Mouse (Mus musculus): Measurements from ENCODE around the gene Mtx3.
"Not testable (repeated sequence)": the region's sequence is repeated elsewhere in the genome, so short reads cannot be mapped to it uniquely, and the experiment has no call there.

Mtx3 gene

DNA sequence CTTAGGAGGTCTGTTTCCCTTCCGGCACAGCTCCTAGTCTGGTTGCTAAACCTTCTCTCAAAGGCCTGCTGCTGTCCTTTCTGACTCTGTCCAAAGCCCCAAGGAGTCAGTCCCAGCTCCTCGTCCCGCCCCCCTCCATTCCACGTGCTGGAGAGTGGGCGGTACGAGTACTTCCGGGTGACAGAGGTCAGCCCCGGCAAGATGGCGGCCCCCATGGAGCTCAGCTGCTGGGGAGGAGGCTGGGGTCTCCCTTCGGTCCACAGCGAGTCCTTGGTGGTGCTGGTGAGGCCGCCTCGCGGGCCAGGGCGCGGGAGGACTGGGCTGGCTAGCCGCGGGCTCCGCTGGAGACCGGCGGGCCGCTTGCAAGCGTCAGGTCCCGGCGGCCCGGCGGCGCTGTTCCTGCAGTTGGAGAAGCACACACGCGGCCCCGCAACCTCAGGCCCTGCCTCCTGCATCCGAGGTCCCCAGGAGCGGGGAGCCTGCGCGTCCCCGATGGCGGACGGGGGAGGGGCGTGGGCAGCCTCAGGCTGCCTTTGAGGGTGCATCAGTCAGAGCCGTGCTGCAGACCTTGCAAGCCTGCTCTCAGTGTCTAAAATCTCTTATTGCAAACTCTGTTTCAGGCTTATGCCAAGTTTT is at the start of gene Mtx3:
Gene Mtx3 (plus strand): TSS at position 175 of the 636 bp plus-strand sequence.
- peak; percentile 74 to 78 for DNase-seq (ENCODE audit: low spot score in 2 of 2)

DNA sequence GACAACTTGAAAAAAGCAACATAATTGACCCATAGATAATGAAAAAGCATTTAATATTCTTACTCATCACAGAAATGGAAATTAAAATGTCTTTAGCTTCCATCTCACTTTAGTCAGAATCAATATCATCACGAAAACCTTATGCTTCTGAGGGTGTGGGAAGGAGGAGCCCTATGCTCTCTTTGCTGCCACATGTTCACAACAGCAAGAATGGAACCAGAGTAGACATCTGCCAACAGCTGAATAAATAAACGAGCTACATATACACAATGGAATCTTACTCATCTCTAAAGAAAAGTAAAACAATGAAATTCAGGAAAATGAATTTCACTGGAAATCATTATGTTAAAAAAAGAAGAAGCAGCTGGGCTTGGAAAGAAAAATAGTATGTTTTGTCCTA is 45.7 kb upstream of the Mtx3 start:
- DNase-seq (ENCODE audit: low spot score in 2 of 2), result no peak

DNA sequence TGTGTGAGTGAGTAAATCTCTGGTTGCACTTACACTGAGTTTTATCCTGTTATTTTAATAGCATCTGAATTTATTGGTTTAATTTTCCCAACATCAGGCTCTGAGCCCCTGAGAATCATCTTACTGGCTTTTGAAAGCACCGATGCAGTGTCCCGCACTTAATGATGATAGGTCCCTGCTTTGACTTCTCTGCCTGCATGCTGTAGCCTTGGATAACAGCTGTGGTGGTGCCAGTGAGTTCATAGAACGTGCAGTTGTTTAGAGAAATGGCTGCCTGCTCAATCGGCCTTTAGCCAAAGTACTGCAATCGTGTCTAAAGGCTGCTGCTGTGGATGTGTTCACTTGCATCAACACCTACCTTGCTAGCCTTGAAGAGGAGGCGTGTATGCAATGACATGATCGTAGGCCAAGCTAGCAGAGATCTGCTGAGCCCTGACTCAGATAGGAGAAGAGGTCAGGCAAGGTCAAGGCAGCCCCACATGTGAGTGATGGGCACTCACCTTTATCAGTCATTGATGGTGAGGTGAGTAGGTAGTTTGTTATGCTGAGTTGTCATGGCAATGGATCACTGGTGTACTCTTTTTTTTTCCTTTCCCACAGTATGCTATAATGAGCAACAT is 45.1 kb upstream of the Mtx3 start:
- DNase-seq (ENCODE audit: low spot score in 2 of 2), result no peak

DNA sequence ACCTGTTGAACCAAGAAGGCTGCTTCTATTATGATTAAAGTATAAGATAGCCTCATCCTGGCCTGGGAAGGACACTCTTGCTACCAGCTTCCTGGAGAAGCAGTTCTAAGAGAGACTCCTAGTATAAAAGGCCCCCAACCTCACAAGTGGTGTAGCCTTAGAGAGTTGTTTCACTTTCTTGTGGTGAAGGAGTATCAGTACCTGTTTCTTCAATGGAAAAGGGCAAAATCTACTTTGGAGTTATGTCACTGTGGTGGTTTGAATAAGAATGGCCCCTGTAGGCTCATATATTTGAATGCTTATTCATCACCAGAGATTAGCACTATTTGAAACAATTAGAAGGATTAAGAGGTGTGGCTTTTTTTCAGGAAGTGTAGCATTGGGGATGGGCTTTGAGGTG is 37.8 kb upstream of the Mtx3 start:
- DNase-seq (ENCODE audit: low spot score in 2 of 2), result no peak

DNA sequence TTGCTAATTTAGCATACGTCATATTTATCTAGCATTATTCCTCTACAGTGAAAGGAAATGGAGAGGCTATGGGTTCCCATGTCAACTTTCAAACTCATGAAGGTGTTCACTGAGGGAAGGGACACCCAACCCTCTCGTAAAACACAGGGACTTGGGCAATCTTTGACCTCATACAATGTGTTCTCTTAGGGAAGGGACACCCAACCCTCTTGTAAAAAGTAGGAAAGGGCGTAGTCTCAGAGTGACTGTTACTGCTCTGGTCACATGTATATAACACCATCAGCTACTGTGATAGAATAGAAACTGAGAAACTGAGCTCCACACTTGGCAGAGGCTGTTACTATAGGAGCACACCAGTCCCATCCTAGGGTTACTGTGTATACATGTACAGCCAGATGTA is 36.7 kb upstream of the Mtx3 start:
- no peak for DNase-seq (ENCODE audit: low spot score in 2 of 2)

DNA sequence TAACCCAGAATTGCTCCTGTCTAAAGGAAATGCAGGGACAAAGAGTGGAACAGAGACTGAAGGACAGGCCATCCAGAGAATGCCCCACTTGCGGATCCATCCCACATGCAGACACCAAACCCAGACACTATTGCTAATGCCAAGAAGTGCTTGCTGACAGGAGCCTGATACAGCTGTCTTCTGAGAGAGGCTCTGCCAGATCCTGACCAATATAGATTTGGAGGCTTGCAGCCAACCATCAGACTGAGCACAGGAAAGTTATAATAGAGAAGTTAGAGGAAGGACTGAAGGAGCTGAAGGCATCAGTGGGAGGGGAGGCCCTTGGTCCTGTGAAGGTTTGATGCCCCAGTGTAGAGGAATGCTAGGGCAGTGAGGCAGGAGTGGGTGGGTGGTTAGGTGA is 34.0 kb upstream of the Mtx3 start:
- not testable (repeated sequence) for DNase-seq (ENCODE audit: low spot score in 2 of 2)

DNA sequence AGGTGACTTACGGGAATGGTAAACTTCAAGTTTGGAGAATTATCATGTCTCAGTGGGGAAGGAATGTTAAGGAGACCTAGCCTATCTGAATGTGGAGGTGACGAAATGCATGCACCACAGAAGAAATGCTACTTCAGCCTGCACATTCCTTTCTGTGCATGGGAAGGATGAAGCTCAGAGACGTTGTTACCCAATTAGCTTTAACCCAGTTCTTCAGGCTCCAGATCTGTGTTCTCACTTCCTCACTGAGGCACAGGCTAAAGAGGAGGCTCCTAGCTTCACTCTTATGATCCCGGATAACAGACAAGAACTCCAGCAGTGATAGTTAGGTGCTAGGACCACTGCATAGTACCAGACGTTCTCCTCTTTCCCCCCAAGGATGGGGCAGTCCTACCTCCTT is 28.2 kb upstream of the Mtx3 start:
- no peak for DNase-seq (ENCODE audit: low spot score in 2 of 2)

DNA sequence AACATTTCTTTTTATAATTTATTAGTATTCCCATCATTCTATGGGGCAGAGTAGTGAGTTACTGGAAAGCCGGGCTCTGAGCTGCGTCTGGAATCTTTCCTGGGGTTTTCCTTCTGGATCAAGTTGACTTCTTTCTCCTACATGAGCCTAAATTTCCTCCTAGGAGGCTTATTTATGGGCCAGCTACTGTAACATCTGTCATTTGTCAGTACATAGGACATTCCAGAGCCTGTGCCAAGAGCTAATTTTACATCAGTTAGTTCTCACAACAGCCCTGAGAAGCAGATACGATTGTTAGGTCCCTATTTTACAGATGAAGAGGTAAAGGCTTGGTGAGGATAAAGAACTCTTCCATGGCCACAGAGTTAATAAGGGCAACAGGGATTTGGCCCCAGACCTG is 27.2 kb upstream of the Mtx3 start:
- no peak for DNase-seq (ENCODE audit: low spot score in 2 of 2)

DNA sequence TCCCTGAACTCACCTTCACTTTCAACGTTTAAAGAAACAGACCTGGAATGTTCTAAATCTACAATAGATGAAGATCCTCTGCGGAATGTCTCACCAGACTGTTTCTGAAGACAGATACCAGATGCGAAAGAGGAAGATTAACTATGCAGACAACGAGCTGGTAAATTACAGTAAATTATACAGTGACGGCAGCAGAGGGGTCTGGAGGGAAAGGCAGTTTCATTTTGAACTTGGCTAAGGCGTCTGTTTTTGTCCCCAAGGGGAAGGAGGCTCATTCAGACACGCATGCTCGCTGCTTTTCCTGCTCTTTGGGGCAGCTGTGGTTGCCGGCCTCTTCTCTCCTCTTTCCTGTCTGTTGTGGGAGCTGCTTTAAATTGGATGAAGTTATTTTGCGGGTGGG is 15.7 kb upstream of the Mtx3 start:
- no peak for DNase-seq (ENCODE audit: low spot score in 2 of 2)

DNA sequence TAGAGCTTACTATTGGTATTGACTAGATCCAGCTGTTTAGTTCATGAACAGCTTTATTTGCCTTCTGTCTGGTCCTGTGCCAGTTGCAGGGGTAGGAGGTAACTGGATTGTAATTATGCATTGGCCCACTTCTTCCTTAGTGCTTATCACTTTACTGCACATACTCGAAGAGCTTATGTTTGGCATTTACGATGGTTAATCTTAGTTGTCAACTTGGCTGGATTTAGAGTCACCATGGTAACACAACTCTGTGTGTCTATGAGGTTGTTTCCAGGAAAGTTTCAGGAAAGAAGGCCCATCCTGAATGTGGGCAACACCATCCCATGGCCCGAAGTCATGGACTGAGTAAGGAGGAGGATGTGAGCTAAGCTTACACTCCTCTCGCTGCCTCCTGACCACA is 11.4 kb upstream of the Mtx3 start:
- DNase-seq (ENCODE audit: low spot score in 2 of 2), result no peak

DNA sequence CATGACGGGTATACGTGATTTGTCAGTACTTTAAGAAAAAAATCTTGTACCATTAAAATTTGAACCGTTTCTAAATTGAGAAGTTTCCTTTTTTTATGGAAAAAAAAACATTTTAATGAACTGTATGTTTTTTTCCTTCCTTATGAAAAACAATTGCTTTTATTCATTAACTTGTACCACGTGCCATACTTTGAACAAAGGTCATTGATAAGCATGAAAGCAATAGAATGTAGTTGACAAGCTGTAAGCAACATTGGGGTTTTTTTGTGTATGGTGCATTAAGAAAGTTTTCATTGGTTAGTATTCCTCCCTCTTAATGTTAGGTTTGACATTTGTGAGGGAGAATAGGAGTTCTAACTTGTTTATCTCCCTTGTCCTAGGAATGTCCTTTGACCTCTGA is 1.9 kb downstream of the Mtx3 start:
- no peak for DNase-seq (ENCODE audit: low spot score in 2 of 2)

DNA sequence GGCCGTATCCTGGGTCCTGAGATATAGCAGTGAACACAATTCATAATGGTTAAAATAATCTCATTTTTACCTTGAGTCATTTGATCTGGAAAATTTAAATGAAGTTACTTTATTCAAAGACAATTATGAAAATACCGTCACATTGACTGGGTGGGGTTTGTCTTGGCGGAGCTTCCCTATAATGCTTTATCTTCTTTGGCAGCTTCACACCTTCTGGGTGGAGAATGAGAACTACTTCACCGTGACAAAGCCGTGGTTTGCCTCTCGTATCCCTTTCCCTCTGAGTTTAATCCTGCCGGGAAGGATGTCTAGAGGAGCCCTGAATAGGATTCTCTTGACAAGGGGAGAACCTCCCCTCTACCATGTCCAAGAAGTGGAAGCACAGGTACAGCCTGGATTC is 2.8 kb downstream of the Mtx3 start:
- DNase-seq (ENCODE audit: low spot score in 2 of 2), result no peak

DNA sequence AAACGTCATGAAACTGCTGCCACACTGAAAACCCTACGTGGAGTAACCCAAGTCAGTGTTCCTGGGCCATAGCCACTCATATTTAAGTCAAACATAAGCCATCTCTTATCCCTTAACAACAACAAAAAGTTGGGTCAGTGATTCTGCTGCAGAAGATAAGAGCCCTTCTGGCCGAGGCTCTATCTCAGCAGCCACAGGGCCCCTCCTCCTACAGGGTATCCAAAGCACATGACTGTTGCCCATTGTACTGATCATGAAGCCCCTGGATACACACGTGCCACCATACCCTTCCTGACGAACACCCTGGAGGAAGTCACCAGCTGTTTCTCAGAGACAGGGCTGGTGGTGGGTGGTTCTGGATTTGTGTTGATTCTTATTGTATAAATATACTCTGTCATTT is 3.4 kb downstream of the Mtx3 start:
- no peak for DNase-seq (ENCODE audit: low spot score in 2 of 2)

DNA sequence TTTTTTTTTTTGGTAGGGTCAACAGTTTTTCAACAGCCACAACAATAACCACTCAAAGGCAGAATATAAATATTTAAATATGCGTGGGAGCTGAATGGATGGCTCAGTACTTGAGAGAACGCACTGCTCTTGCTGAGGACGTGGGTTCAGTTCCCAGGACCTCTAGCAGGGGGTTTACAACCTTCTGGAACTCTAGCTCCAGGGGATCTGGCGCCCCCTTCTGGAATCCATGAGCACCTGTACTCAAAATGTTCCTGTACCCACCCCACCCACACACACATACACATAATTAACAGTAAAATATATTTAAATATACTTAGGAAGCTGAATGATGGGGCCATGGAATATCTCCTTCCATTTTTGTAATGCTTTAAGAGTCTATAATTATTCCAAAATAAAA is 11.3 kb downstream of the Mtx3 start:
- DNase-seq (ENCODE audit: low spot score in 2 of 2), result no peak

DNA sequence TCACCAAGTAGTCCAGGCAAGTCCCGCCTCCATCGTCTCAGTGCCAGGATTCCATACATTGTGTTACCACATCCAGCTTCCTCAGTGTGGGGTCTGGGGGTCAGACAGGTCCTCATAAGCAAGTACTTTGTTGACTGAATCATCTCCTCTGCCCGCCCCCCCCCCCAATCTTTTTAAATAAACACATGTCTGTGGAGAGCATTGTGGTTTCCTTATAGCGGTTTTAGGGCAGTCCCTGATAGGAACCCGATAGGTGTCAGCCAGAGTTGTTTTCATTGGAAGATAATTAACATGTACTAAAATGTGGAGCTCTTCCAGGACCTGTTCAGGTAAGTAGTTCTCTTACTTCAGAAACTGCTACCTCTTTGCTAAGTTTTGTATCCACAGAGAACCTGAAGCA is 14.2 kb downstream of the Mtx3 start:
- DNase-seq (ENCODE audit: low spot score in 2 of 2), result no peak

DNA sequence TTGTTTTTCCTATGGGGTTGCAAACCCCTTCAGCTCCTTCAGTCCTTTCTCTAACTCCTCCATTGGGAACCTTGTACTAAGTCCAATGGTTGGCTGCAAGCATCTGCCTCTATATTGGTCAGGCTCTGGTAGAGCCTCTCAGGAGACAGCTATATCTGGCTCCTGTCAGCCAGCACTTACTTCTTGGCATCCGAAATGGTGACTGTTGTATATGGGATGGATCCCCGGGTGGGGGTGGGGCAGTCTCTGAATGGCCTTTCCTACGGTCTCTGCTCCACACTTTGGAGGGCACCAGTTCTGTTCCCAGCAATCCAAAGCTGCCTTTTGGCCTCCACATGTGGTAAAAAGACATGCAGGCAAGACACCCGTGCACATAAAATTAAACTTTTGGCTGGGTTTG is 15.4 kb downstream of the Mtx3 start:
- DNase-seq (ENCODE audit: low spot score in 2 of 2), result no peak

DNA sequence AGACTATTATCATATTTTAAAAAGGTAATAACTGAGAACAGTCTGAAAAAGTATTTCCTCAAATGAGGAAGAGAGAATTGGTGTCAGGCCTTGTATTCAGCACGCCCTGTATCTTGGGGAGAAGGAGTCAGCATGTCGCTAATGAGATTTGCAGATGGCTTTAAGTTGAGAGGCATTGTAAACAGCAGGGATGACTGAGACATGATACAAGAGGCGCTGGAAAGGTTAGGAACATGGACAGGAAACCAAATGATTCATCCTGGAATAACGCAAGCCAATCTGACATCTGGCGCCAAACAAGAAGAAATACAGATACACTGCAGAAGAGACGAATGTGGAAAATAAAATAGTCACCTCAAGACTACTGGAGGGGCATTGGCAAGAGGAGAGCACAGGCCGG is 20.8 kb downstream of the Mtx3 start:
- no peak for DNase-seq (ENCODE audit: low spot score in 2 of 2)

DNA sequence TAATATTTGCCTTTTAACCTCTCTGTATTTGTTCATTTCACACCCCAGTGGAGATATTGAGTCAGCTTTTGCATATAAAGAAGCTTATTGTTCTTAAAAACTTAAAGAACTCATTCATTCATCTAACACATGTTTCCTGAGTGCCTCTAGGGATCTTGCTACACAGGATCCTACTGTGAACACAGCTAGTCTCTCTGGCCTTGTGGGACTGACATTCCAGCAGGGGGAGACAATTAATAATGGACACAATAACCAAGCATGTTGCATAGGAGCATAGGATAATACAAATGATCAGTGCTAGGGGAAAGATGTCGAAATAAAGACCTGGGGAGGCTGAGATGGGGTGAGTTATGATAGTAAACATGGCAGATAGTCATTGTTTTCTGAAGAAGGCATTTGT is 22.1 kb downstream of the Mtx3 start:
- no peak for DNase-seq (ENCODE audit: low spot score in 2 of 2)

DNA sequence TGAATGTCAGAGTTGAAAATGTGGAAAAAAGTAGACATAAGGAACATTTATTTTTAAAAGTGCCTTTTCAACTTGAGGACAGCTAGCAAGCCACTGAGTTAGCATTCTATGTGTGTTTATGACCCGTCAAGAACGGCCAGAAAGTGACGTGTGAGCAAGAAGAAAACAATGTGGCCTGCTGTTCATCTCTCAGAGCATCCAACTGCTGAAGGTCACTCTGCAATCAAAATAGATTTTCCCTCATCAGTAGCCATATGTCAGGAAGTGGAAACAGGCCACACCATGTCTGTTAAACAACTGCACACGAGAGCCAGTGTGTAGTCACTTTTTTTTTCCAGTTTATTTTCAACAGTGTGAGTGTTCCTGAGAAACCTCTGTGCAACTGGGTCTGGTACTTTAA is 35.0 kb downstream of the Mtx3 start:
- no peak for DNase-seq (ENCODE audit: low spot score in 2 of 2)

DNA sequence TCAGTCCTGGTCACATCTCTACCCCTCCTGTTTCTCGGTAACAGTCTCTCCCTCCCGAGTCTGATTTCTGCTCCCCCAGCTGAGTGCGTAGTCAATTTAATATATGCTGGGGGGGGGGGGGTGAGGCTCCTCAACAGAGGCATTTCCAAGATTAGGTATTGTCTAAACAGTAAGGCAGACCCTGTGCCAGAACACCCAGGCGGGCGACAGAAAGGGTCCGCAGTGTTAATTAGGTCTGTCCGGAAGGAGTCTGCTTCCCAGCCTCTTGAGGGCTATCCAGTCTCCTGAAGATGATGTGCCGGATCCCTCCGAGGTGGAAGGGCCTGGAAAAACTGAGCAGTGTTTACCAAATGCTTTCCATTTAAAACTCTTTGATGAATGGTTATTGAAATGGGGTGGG is 35.4 kb downstream of the Mtx3 start:
- no peak for DNase-seq (ENCODE audit: low spot score in 2 of 2)

DNA sequence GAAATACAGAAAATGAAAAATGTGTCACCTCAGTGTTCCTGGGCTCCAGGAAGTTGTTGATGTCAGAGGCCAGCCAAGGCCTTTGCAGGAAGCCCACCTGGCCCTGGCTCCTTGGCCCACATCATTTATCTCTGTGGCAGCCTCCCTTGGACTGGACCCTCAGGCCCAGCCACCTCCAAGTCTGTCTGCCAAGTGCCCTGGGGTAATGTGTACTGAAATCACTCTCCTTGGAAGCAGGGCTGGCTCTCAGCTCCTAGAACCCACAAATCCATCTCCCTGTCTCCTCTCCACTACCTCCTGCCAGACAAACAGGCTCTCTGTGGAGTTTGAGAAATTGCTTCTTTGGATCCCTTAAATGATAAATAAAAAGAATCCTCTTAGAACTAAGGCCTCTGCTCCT is 36.0 kb downstream of the Mtx3 start:
- DNase-seq (ENCODE audit: low spot score in 2 of 2), result no peak

DNA sequence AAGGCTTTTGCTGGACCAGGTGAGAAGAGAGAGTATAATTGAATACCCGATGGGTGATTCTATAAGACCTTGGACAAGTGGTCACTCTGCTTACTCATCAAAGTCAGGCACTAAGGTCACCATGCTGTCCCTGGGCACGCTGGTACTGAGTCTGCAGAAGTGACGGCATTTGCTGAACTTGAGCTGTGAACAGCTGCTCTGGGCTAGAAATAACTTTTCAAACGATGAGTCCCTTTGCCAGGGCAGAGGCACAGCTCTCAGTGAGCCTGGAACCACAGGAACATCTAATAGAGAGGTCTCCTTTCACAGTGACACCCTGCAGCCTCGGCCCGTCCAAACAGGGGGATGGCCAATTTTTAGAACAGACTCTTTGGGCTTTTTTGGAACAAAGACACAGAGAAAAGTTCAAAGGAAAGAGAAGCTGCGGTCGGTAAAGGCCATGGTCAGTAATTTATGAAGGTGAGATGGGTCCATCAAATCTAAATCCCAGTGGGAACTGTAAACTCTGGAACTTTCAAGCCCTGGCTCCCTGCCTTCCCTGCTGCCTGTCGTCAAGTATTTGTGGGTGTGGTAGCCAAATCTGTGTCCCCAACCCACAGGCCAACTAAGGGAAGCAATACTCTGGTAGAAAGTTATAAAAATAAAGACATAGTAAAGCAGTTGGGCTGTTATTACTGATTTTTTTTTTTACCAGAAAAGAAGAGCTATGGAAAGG is 37.9 kb downstream of the Mtx3 start:
- DNase-seq (ENCODE audit: low spot score in 2 of 2), result no peak

DNA sequence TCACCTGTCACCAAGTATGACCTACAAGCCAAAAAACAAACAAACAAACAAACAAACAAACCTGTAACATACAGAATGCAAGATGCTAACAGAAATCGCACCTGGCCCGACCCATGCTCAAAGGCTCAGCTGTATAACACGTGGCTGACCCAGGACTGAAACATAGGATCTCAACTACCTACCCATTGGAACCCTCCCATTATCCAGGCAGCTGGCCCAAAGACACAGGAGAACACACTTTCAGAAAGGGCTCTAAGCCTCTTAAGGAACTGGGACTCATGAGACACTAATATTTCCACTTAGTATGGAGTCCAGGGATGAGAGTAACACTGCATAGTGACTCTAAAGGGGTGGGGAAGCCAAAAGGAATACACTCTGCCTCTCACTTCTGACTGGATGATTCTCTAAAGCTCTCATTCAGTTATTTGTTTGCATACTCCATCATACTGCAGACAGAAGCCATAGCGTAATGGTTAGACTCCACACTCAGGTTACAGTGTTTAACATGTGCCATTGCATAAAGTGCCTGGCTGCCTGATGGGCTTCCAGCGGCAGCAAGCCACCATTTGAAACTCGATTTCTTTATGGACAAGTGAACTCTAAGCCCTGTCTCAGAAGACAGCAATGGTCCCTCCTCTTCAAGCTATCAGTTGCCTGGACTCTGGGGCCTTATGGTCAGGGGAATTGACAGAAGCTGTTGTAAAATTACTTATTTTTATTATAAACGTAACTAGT is 38.6 kb downstream of the Mtx3 start:
- DNase-seq (ENCODE audit: low spot score in 2 of 2), result no peak
